Mouse (Mus musculus) forebrain, postnatal 0 days (tissue): ENCODE data around the gene Tecpr2. TPM values are rescaled to one million over a fixed set of nuclear protein-coding genes. Genes with fewer than 3 reads are reported as not detected.

Experiments used
- ATAC-seq: fragments of 200-750 bp; cut with Nextera tagmentation; 2 replicates; pipeline ENCODE4 v1.8.0; 2017; ENCODE audit warnings: mild to moderate bottlenecking, moderate library complexity
- DNase-seq: peaks from one replicate; pipeline ENCODE4 v3.0.0-alpha.2; 2015
- H3K27ac ChIP-seq: fragments of 300-500 bp; sonication (generic); 2 replicates; pipeline ENCODE4 v1.5.1; 2014; ENCODE audit warnings: low read depth, mild to moderate bottlenecking, antibody characterized with exemption, low read length, moderate library complexity, mixed read lengths
- H3K27me3 ChIP-seq: fragments of 300-500 bp; sonication (generic); 2 replicates; pipeline ENCODE4 v1.6.1; 2014; ENCODE audit warnings: mild to moderate bottlenecking, low read length, mixed read lengths; ENCODE audit not compliant: insufficient read depth
- H3K36me3 ChIP-seq: fragments of 300-500 bp; sonication (generic); 2 replicates; pipeline ENCODE4 v1.6.1; 2014; ENCODE audit warnings: mild to moderate bottlenecking, moderate library complexity; ENCODE audit not compliant: insufficient read depth
- H3K4me1 ChIP-seq: fragments of 300-500 bp; sonication (generic); 2 replicates; pipeline ENCODE4 v1.6.1; 2014; ENCODE audit warnings: antibody characterized with exemption; ENCODE audit not compliant: insufficient read depth
- H3K4me2 ChIP-seq: fragments of 300-500 bp; sonication (generic); 2 replicates; pipeline ENCODE4 v1.6.1; 2014; ENCODE audit warnings: low read depth, mild to moderate bottlenecking, moderate library complexity
- H3K4me3 ChIP-seq: fragments of 300-500 bp; sonication (generic); 2 replicates; pipeline ENCODE4 v1.5.1; 2014; ENCODE audit warnings: low read depth, low read length, mixed read lengths
- H3K9ac ChIP-seq: fragments of 300-500 bp; sonication (generic); 2 replicates; pipeline ENCODE4 v1.6.1; 2014; ENCODE audit warnings: mild to moderate bottlenecking
- H3K9me3 ChIP-seq: fragments of 300-500 bp; sonication (generic); 2 replicates; pipeline ENCODE4 v1.6.1; 2016; ENCODE audit warnings: low read length
- CTCF ChIP-seq: sonication (generic); IDR thresholded peaks from 2 replicates; pipeline ENCODE4 v1.5.1; 2016; ENCODE audit warnings: antibody characterized with exemption, control low read depth, low read depth
- WGBS: fragments of 180-500 bp; shearing (Covaris S2); extraction: QIAGEN DNeasy Blood & Tissue Kit; methylation state at CpG from one replicate; pipeline ENCODE4 v1.1.7; 2014; 5-methylcytosine and 5-hydroxymethylcytosine counted together
- polyA plus RNA-seq: library from polyadenylated mRNA; unstranded; fragments of >200 nt; fragmentation: Nextera tagmentation; extraction: Ambion mirVana; gene quantifications from 2 replicates; pipeline ENCODE4 v1.2.1, GENCODE M21; 2015
- total RNA-seq: library from RNA; depleted of rRNA; stranded (reverse); fragments of >200 nt; gene quantifications from 2 replicates; pipeline ENCODE4 v1.2.3, GENCODE M21; 2014

Tecpr2 gene
- total and polyA plus RNA-seq, 2 experiments from 2014 or later, result 5.6 to 25.6 TPM

GRCm38 (mm10) chr12:110976589-110977344 is 87.7 kb downstream of the Tecpr2 start:
- WGBS, result 97% methylated on average over 60 of the region's 60 CpGs
- ATAC-seq, result no peak
- Histone ChIP-seq H3K4me2 (no peak overlapping the region), H3K9ac (no peak overlapping the region), H3K36me3 (peaks cover 13% of the 10 kb centered on the region; the same call in 1 of the 2 replicates), H3K9me3 (no peaks in the 10 kb centered on the region), H3K27ac (no peak overlapping the region), H3K4me1 (no peaks in the 10 kb centered on the region), H3K27me3 (no peaks in the 10 kb centered on the region), H3K4me3 (no peak overlapping the region)
- no peak for TF ChIP-seq CTCF
- no peak for DNase-seq

- ATAC-seq (no peak), DNase-seq (no peak)
- no peak overlapping the region for H3K27ac ChIP-seq
- TF ChIP-seq CTCF, result no peak
- H3K4me1 ChIP-seq, result no peaks in the 10 kb centered on the region
- no peaks in the 10 kb centered on the region for H3K27me3 ChIP-seq
- H3K9ac ChIP-seq, result no peak overlapping the region
- H3K9me3 ChIP-seq, result no peaks in the 10 kb centered on the region
- no peak overlapping the region for H3K4me2 ChIP-seq
- H3K4me3 ChIP-seq, result no peak overlapping the region
- WGBS, result 96% methylated on average over 18 of the region's 18 CpGs
- peaks cover 10% of the 10 kb centered on the region; the same call in 1 of the 2 replicates for H3K36me3 ChIP-seq
Observed at GRCm38 (mm10) chr12:110977345-110977733, 88.3 kb downstream of the Tecpr2 start.

DNA sequence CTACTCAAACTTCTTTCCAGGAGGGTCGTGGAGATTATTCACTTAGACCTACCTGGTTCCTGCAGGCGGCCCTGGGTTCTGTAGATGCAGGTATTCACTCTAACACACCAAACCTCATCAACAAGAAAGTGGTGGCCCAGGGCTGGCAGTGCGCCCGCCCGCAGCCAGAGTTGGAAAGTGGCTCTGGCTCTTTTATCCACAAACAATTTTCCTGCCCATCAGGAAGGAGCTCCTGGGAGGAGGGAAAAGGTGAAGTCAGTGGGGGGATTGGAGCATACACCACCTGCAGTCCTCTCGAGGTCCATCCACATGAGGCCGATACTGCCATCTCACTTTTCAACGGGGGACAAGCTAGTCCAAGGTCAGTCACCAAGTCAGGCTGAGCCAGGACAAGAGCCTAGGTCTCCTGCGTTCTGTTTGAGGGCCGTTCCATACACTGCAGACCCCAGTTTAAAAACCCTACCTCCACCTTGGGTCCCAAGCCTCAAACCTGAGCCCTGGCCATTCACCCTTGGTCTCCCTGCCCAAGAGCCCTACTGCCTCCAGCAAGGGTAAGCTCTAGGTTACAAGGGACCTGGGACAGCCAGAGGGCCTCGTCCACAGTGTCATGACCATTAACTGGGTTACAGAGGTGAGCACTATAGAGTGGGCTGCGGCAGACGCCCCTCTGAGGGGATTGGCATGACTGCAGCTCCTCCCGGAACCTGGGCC is 89.0 kb downstream of the Tecpr2 start:
- peaks cover 7% of the 10 kb centered on the region; the same call in 1 of the 2 replicates for H3K36me3 ChIP-seq
- H3K4me3 ChIP-seq, result peak overlapping the region; percentile 61
- H3K9ac ChIP-seq, result peak overlapping the region; percentile 67
- no peaks in the 10 kb centered on the region for H3K9me3 ChIP-seq
- H3K4me2 ChIP-seq, result peak overlapping the region; percentile 91
- no peak for ATAC-seq
- no peak overlapping the region for H3K27ac ChIP-seq
- no peak for DNase-seq
- no peaks in the 10 kb centered on the region for H3K27me3 ChIP-seq
- 42% methylated on average over 14 of the region's 14 CpGs for WGBS
- no peaks in the 10 kb centered on the region for H3K4me1 ChIP-seq
- TF ChIP-seq CTCF, result no peak

GRCm38 (mm10) chr12:110978607-110979406 is 89.7 kb downstream of the Tecpr2 start, which contains the start of gene Ankrd9:
TSS of gene Ankrd9 (minus strand) at chr12:110979040.
- no peak for TF ChIP-seq CTCF
- no peak within 1 kb of the TSS for H3K27ac ChIP-seq
- no peaks in the 10 kb centered on the region for H3K9me3 ChIP-seq
- H3K36me3 ChIP-seq, result peaks cover 4% of the 10 kb centered on the region; the same call in 1 of the 2 replicates
- 1% methylated on average over 84 of the region's 90 CpGs for WGBS
- H3K27me3 ChIP-seq, result no peaks in the 10 kb centered on the region
- peak; percentile 87 for DNase-seq
- peak within 1 kb of the TSS; percentile 67 for H3K9ac ChIP-seq
- H3K4me2 ChIP-seq, result peak within 1 kb of the TSS; percentile 91
- no peaks in the 10 kb centered on the region for H3K4me1 ChIP-seq
- ATAC-seq, result peak; percentile 98
- H3K4me3 ChIP-seq, result peak within 1 kb of the TSS; percentile 61

- Histone ChIP-seq H3K9ac (no peak overlapping the region), H3K27me3 (no peaks in the 10 kb centered on the region), H3K4me2 (no peak overlapping the region), H3K4me1 (no peaks in the 10 kb centered on the region), H3K9me3 (no peaks in the 10 kb centered on the region), H3K27ac (no peak overlapping the region), H3K4me3 (no peak overlapping the region), H3K36me3 (peaks cover 4% of the 10 kb centered on the region; the same call in 1 of the 2 replicates)
- WGBS, result 85% methylated on average over 3 of the region's 3 CpGs
- ATAC-seq (no peak), DNase-seq (no peak)
- TF ChIP-seq CTCF, result no peak
Observed at GRCm38 (mm10) chr12:110979808-110980207, 90.7 kb downstream of the Tecpr2 start.

DNA sequence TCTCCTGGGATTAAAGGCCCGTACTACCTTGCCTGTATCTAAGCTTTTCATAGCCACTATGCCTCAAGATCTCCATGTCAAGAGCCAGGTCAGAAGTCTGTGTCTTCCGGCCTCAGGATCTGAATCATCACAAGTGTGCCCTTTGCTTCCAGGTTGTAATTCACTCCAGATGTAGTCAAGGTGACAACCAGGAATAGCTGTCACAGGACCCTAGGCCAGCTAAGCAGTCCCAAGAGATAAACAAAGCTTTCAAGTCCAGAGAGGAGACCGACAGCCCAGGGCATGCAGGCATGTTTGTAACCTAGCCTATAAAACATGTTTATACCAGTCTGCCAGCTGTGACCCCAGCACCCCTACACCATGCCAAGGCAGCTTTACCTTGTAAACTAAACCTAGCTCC is 92.7 kb downstream of the Tecpr2 start:
- no peak overlapping the region for H3K4me2 ChIP-seq
- no peak for TF ChIP-seq CTCF
- no peaks in the 10 kb centered on the region for H3K27me3 ChIP-seq
- no peaks in the 10 kb centered on the region for H3K9me3 ChIP-seq
- 87% methylated on average over 3 of the region's 3 CpGs for WGBS
- H3K9ac ChIP-seq, result no peak overlapping the region
- no peak for ATAC-seq
- no peaks in the 10 kb centered on the region for H3K36me3 ChIP-seq
- no peak for DNase-seq
- H3K4me3 ChIP-seq, result no peak overlapping the region
- no peaks in the 10 kb centered on the region for H3K4me1 ChIP-seq
- H3K27ac ChIP-seq, result no peak overlapping the region
